Mouse (Mus musculus) lung, embryonic 15.5 days (tissue): ENCODE results near the gene Acot4. TPM values are rescaled to one million over a fixed set of nuclear protein-coding genes. Genes with fewer than 3 reads are reported as not detected.
"Not testable (repeated sequence)": the region's sequence is repeated elsewhere in the genome, so short reads cannot be mapped to it uniquely, and the experiment has no call there.

Experiments used
- ATAC-seq: fragments of 200-750 bp; cut with Nextera tagmentation; 2 replicates; pipeline ENCODE4 v1.8.0; 2017; ENCODE audit warnings: moderate number of reproducible peaks, borderline replicate concordance; ENCODE audit not compliant: low FRiP score, low TSS enrichment; ENCODE audit errors: extremely low read depth
- H3K27ac ChIP-seq: fragments of 300-500 bp; sonication (generic); 2 replicates; pipeline ENCODE4 v1.5.1; 2015; ENCODE audit warnings: moderate library complexity, mild to moderate bottlenecking, inconsistent platforms
- H3K27me3 ChIP-seq: fragments of 300-500 bp; sonication (generic); 2 replicates; pipeline ENCODE4 v1.6.1; 2015; ENCODE audit warnings: inconsistent platforms
- H3K36me3 ChIP-seq: fragments of 300-500 bp; sonication (generic); 2 replicates; pipeline ENCODE4 v1.6.1; 2015; ENCODE audit warnings: inconsistent platforms
- H3K4me1 ChIP-seq: fragments of 300-500 bp; sonication (generic); 2 replicates; pipeline ENCODE4 v1.6.1; 2015; ENCODE audit warnings: inconsistent platforms
- H3K4me2 ChIP-seq: fragments of 300-500 bp; sonication (generic); 2 replicates; pipeline ENCODE4 v1.6.1; 2015; ENCODE audit warnings: inconsistent platforms, mild to moderate bottlenecking, moderate library complexity
- H3K4me3 ChIP-seq: fragments of 300-500 bp; sonication (generic); 2 replicates; pipeline ENCODE4 v1.5.1; 2015; ENCODE audit warnings: mild to moderate bottlenecking, inconsistent platforms
- H3K9ac ChIP-seq: fragments of 300-500 bp; sonication (generic); 2 replicates; pipeline ENCODE4 v1.6.1; 2015; ENCODE audit warnings: inconsistent platforms
- H3K9me3 ChIP-seq: fragments of 300-500 bp; sonication (generic); 2 replicates; pipeline ENCODE4 v1.6.1; 2016; ENCODE audit warnings: inconsistent platforms
- WGBS: fragments of 180-500 bp; shearing (Covaris S2); methylation state at CpG from one replicate; pipeline ENCODE4 v1.1.7; 2015; 5-methylcytosine and 5-hydroxymethylcytosine counted together
- polyA plus RNA-seq: library from polyadenylated mRNA; unstranded; fragments of >200 nt; fragmentation: Nextera tagmentation; extraction: Ambion mirVana; gene quantifications from 2 replicates; pipeline ENCODE4 v1.2.1, GENCODE M21; 2015

Gene Acot4
- polyA plus RNA-seq, 1 experiment from 2014 or later = 0.44 TPM

DNA sequence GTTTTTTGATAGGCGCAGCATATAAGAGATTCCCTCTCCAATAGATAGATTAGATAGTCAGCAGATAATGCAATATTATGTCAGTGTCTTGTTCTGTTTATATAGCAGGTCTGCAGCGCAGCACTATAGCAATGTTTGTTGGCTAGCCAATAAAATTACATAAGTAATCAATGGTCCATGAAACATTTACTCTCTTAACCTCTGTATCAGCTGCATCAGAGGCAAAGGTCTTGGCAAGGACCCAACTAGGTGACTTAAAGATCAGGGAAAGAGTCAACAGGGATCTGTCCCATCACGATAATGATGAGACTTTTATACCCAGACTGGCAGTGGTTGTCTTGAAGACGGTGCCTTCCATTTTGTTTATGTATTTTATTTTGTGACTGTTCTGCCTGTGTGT lies 5.3 kb upstream of the Acot4 start:
- H3K27ac ChIP-seq = no peak overlapping the region
- ATAC-seq = no peak
- H3K9me3 ChIP-seq = no peaks in the 10 kb centered on the region
- H3K27me3 ChIP-seq = no peaks in the 10 kb centered on the region; the same call in 1 of the 2 replicates
- no peak overlapping the region for H3K4me3 ChIP-seq
- H3K4me2 ChIP-seq = no peak overlapping the region
- H3K4me1 ChIP-seq = 0 out of 2 replicates have a peak, but pooled peaks cover 10% of the 10 kb centered on the region
- H3K9ac ChIP-seq = no peak overlapping the region
- H3K36me3 ChIP-seq = no peaks in the 10 kb centered on the region
- 80% methylated on average over 4 of the region's 4 CpGs for WGBS

DNA sequence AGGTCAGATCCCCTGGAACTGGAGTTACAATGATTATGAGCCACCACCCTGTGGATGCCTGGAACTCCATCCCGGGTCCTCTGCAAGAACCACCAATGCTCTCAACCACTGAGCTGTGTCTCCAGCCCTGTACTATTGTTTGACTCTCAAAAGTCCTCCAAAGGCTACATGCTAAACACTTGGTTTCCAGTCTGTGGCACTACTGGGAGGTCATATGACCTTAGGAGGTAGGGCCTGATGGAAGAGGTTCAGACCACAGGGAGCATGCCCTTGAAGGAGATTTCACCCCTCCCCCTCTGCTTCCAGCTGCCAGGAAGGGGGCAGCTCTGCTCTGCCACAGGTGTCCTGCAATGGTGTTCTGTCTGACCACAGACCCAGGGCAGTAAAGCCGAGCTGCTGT lies 4.9 kb upstream of the Acot4 start:
- not testable (repeated sequence) for H3K4me3 ChIP-seq, ATAC-seq
- WGBS = 70% methylated on average over 2 of the region's 2 CpGs

DNA sequence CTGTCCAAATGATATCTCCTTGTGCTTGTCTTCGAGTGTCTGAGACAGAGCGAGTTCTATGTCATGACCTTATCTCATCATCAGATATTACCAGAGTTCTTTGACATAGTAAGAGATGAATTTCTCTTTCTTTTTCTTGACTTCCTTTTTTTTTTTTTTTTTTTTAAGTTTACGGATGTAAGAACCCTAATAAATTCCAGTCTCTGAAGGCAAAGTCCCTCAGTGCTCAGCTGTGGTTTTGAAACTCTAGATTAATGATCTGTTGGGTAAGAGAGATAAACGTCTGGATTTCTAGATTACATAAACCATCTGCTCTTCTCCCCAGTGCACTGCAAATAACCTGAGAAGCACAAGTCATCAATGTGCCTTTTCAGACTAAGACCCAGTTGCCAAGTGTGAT lies 4.1 kb upstream of the Acot4 start:
- H3K4me2 ChIP-seq = no peak overlapping the region
- WGBS = 24% methylated on average over 4 of the region's 4 CpGs
- no peaks in the 10 kb centered on the region for H3K36me3 ChIP-seq
- H3K27me3 ChIP-seq = no peaks in the 10 kb centered on the region; the same call in 1 of the 2 replicates
- no peak overlapping the region for H3K27ac ChIP-seq
- H3K9me3 ChIP-seq = no peaks in the 10 kb centered on the region
- H3K4me3 ChIP-seq = no peak overlapping the region
- 0 out of 2 replicates have a peak, but pooled peaks cover 12% of the 10 kb centered on the region for H3K4me1 ChIP-seq
- no peak overlapping the region for H3K9ac ChIP-seq
- no peak for ATAC-seq

More for the DNA sequence above, 4.9 kb upstream of the Acot4 start:
- not testable (repeated sequence) for H3K4me2 ChIP-seq, H3K36me3 ChIP-seq, H3K27ac ChIP-seq, H3K27me3 ChIP-seq, H3K9me3 ChIP-seq, H3K9ac ChIP-seq
- 0 out of 2 replicates have a peak, but pooled peaks cover 12% of the 10 kb centered on the region for H3K4me1 ChIP-seq

DNA sequence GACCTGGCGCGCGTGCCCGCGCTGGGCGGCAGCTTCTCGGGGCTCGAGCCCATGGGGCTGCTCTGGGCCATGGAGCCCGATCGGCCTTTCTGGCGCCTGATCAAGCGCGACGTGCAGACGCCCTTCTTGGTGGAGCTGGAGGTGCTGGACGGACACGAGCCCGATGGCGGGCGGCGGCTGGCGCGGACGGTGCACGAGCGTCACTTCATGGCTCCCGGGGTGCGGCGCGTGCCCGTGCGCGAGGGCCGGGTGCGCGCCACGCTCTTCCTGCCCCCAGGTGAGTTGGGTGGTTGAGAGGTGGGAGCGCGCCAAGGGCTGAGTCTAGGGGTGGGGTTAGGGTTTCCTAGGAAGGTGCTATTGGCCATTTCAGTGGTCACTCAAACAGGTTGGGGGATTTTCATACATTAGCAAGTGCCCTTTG lies 522 bp downstream of the Acot4 start, which contains the start of gene Gm49366:
Gene Gm49366 (plus strand): TSS at position 245 of the 421 bp plus-strand sequence.
- H3K9me3 ChIP-seq, H3K4me1 ChIP-seq, H3K27ac ChIP-seq, ATAC-seq, H3K36me3 ChIP-seq, H3K27me3 ChIP-seq: not testable (repeated sequence)
- 3% methylated on average over 39 of the region's 39 CpGs for WGBS
- Histone ChIP-seq H3K9ac (peak within 1 kb of the TSS; percentile 47), H3K4me3 (peak within 1 kb of the TSS; percentile 48), H3K4me2 (peak within 1 kb of the TSS; percentile 81)

DNA sequence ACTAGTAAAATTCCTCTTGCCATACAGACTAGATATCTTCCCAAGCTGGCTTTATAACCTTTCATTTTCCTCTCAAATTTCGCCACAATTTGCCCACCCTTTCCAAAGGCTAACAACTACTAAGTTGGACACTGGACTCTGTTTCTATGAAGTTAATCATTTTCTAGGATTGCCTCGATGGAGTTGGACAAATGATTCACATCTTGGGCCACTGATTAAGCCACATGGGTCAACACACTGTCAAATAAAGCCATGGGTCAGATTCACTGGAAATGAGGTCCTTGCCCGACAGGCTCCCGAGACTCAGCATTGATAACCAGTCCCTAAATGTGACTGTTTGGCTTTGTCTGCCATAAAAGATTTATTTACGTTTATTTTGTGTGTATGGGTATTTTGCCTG lies 4.1 kb downstream of the Acot4 start:
- H3K4me1 ChIP-seq = 0 out of 2 replicates have a peak, but pooled peaks cover 3% of the 10 kb centered on the region
- no peak overlapping the region for H3K9ac ChIP-seq
- no peaks in the 10 kb centered on the region; the same call in 1 of the 2 replicates for H3K27me3 ChIP-seq
- no peak for ATAC-seq
- no peak overlapping the region for H3K4me2 ChIP-seq
- H3K9me3 ChIP-seq = no peaks in the 10 kb centered on the region
- no peak overlapping the region for H3K4me3 ChIP-seq
- no peaks in the 10 kb centered on the region for H3K36me3 ChIP-seq
- WGBS = 79% methylated on average over 5 of the region's 5 CpGs
- H3K27ac ChIP-seq = no peak overlapping the region

DNA sequence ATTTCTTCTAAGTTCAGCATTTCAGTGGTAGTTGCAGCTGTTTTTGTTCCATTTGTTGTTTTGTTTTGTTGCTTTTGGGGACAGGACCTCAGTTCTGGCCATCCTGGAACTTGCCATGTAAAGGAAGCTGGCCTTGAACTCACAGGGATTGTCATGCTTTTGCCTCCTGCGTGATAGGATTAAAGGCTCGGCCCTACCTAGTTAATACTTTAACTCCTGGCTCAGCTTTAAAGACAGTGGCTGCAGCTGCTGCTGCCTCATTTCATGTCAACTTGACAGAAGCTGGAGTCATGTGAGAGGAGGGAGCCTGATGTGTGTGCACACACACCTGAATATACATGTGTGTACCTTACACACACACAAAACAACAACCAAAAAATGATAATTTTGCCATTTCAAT lies 5.9 kb downstream of the Acot4 start:
- Histone ChIP-seq H3K27ac (no peak overlapping the region), H3K9me3 (no peaks in the 10 kb centered on the region), H3K4me2 (no peak overlapping the region), H3K4me3 (no peak overlapping the region), H3K27me3 (no peaks in the 10 kb centered on the region), H3K4me1 (no peaks in the 10 kb centered on the region), H3K9ac (no peak overlapping the region), H3K36me3 (no peaks in the 10 kb centered on the region)
- ATAC-seq = no peak
- 69% methylated on average over 2 of the region's 2 CpGs for WGBS

DNA sequence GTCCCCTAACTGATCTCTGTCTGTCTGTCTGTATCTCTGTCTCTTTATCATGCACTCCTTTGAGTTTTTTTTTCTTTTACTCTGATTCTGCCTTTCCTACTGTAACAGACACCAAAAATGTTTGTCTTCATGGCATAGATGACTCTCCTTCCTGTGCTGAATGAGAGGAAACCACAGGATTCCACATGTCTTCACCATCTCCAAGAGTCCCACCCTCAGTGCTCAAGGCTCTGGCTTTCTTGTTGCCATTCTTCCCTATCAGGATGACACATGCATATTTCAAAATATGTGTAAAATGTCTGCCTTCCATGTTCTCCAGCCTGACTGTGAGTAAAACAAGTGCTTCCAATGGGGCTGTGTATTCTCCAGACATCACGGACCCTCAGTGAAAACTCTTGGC lies 8.7 kb downstream of the Acot4 start:
- Histone ChIP-seq H3K4me1 (no peaks in the 10 kb centered on the region), H3K27ac (no peak overlapping the region), H3K9ac (no peak overlapping the region), H3K4me3 (no peak overlapping the region), H3K36me3 (no peaks in the 10 kb centered on the region), H3K27me3 (peaks cover 2% of the 10 kb centered on the region; the same call in 1 of the 2 replicates), H3K4me2 (no peak overlapping the region), H3K9me3 (no peaks in the 10 kb centered on the region)
- no peak for ATAC-seq
- WGBS = 88% methylated on average over 1 of the region's 1 CpGs

DNA sequence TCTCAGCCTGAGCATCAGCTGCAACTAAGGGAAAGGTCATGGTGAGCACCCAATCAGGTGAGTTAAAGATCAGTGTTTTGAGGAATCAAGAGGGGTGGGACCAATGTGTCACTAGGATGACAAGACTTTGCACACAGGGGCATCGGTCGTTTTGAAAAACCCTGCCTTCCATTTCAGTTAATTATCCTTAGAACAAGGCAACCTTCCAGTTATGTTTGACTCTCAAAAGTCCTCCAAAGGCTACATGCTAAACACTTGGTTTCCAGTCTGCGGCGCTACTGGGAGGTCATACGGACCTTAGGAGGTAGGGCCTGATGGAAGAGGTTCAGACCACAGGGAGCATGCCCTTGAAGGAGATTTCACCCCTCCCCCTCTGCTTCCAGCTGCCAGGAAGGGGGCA lies 12.6 kb downstream of the Acot4 start:
- not testable (repeated sequence) for H3K4me2 ChIP-seq, H3K27ac ChIP-seq, H3K9me3 ChIP-seq, H3K36me3 ChIP-seq, H3K9ac ChIP-seq, H3K4me3 ChIP-seq, H3K4me1 ChIP-seq, ATAC-seq
- WGBS = 77% methylated on average over 5 of the region's 5 CpGs
- H3K27me3 ChIP-seq = peaks cover 24% of the 10 kb centered on the region

DNA sequence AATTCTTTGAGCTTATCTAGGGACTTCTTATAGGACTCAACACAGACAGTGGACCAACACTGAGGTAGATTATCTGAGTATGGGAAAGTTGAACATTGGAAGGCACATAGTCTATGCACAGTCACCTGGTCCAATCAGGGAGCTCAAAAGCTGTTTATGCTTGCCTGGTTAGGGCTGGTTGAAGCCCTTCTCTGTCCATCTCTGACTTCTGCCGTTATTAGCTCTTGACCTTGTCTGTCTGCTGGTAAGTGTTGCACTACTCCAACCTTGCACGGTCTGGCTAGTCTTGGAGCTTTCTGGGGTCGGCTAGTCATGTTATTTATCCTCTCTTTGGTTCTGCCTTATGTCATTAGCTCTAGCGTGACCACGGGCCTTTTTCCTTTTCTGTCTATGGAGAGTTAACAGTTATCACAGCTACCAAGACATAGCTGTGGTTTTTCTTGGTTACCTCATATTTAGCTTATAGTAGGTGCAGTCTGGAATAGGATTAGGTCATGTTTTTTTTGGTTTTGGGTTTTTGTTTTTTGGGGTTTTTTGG lies 13.8 kb downstream of the Acot4 start, which contains the start of gene Acot3:
Gene Acot3 (plus strand): TSS at position 208 of the 538 bp plus-strand sequence.
- H3K4me1 ChIP-seq = peaks cover 7% of the 10 kb centered on the region
- ATAC-seq = no peak
- H3K27me3 ChIP-seq = peaks cover 24% of the 10 kb centered on the region
- no peak within 1 kb of the TSS for H3K27ac ChIP-seq
- no peaks in the 10 kb centered on the region for H3K36me3 ChIP-seq
- peak within 1 kb of the TSS; percentile 84 for H3K4me2 ChIP-seq
- no peak within 1 kb of the TSS for H3K9ac ChIP-seq
- no peaks in the 10 kb centered on the region; the same call in 1 of the 2 replicates for H3K9me3 ChIP-seq
- peak within 1 kb of the TSS; percentile 45; the same call in 1 of the 2 replicates for H3K4me3 ChIP-seq
- 77% methylated on average over 5 of the region's 5 CpGs for WGBS

DNA sequence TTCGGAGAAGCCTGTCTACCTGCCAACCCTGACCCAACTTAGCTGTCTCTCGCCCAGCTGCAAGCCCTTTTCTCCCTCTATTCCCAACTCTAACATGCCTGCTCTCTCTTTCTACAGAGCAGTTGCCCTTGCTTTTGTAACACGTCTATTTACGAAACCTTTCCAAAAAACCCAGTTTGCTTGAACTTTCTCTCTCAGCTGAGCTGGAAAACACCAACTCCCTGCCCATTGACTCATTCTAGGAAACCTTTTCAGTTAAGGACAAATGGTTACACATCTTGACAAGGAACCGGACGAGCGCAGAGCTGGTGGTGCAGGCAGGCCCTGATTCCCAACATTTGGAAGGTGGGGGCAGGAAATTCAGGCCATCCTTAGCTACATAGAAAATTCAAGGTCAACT lies 14.4 kb downstream of the Acot4 start:
- Histone ChIP-seq H3K9me3 (no peaks in the 10 kb centered on the region; the same call in 1 of the 2 replicates), H3K36me3 (no peaks in the 10 kb centered on the region), H3K27me3 (peaks cover 24% of the 10 kb centered on the region), H3K4me1 (peaks cover 7% of the 10 kb centered on the region), H3K9ac (no peak overlapping the region), H3K4me3 (no peak overlapping the region), H3K27ac (no peak overlapping the region), H3K4me2 (no peak overlapping the region)
- ATAC-seq = no peak
- WGBS = 83% methylated on average over 7 of the region's 7 CpGs

DNA sequence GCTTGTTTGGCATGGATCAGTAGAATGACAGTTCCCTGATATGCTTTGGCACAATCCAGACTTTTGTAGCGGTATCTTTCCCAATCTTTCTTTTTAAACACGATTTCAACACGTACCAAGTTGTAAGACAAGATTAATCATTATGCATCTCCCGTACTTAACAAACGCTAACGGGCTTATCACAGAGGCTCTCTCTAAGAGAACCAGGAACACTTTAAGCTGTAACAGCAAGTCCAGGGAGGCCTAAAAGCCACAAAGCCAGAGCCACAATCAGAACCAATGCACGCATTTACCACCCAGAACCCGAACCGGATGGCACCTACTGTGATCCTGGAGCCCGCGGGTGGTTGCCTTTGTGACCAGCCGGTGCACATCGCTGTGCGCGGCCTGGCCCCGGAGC lies 15.0 kb downstream of the Acot4 start:
- no peaks in the 10 kb centered on the region; the same call in 1 of the 2 replicates for H3K9me3 ChIP-seq
- H3K27me3 ChIP-seq = peaks cover 24% of the 10 kb centered on the region
- H3K4me1 ChIP-seq = peaks cover 7% of the 10 kb centered on the region
- peak overlapping the region; percentile 84 for H3K4me2 ChIP-seq
- WGBS = 6% methylated on average over 16 of the region's 16 CpGs
- no peak for ATAC-seq
- peak overlapping the region; percentile 45 for H3K4me3 ChIP-seq
- no peak overlapping the region for H3K27ac ChIP-seq
- H3K9ac ChIP-seq = peak overlapping the region; percentile 25; the same call in 1 of the 2 replicates
- no peaks in the 10 kb centered on the region for H3K36me3 ChIP-seq

DNA sequence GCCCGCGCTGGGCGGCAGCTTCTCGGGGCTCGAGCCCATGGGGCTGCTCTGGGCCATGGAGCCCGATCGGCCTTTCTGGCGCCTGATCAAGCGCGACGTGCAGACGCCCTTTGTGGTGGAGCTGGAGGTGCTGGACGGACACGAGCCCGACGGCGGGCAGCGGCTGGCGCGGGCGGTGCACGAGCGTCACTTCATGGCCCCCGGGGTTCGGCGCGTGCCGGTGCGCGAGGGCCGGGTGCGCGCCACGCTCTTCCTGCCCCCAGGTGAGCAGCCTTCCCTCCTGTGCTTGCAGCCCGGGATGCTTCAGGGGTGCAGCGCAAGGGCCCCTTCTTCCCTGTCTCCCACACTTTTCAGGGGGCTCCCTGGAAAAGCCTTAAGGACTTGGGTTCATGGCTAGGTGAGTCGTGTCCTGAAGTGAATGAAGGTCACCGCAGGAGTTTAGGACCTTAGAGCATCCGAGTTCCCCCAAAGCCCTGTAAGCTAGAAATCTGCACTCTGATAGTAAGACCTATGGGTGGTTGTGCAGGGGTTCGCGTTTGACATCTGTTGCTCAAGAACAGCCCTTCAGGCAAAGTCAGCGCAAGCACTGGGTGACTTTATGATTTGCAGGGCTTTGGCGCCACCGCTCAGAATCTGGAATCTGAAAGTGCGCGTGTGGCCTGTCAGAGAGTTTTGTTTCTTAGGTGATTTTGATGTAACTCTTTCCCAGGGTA lies 15.7 kb downstream of the Acot4 start:
- Histone ChIP-seq H3K4me2 (peak overlapping the region; percentile 84), H3K4me1 (peaks cover 7% of the 10 kb centered on the region), H3K27ac (no peak overlapping the region), H3K36me3 (no peaks in the 10 kb centered on the region), H3K9ac (peak overlapping the region; percentile 25; the same call in 1 of the 2 replicates), H3K27me3 (peaks cover 24% of the 10 kb centered on the region), H3K4me3 (peak overlapping the region; percentile 45), H3K9me3 (no peaks in the 10 kb centered on the region; the same call in 1 of the 2 replicates)
- 1% methylated on average over 40 of the region's 46 CpGs for WGBS
- no peak for ATAC-seq
